Mouse (Mus musculus): ENCODE measurements around the gene Ftl1. TPM values are rescaled to one million over a fixed set of nuclear protein-coding genes. Genes with fewer than 3 reads are reported as not detected.

Gene Ftl1
- polyA plus RNA-seq, 2 experiments, result 1,503 to 4,726 TPM

DNA sequence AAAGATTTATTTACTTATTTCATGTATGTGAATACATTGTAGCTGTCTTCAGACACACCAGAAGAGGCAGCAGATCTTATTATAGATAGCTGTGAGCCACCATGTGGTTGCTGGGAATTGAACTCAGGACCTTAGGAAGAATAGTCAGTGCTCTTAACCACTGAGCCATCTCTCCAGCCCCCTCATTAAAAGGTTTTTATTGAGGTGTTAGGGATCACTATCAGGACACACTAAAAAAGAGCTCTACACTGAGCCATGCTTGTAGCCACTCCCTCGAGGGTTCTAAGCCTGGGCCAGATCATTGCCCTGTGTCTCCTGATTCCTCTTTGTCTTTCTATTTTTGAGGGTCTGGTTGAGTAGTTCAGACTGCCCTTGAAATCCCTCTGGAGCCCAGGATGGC is 16.8 kb upstream of the Ftl1 start:
- WGBS, result 50% methylated on average over 1 of the region's 1 CpGs
- Histone ChIP-seq H3K27me3 (ENCODE audit: control insufficient read depth, insufficient read depth, low read length) (no peaks in the 10 kb centered on the region), H3K9me3 (ENCODE audit: control insufficient read depth, low read length) (no peaks in the 10 kb centered on the region), H3K9ac (ENCODE audit: low read depth, low read length, severe bottlenecking) (no peak overlapping the region), H3K27ac (replicated peaks; ENCODE audit: low read depth, low read length) (no peak overlapping the region), H3K4me1 (ENCODE audit: control insufficient read depth, insufficient read depth, low read length) (no peaks in the 10 kb centered on the region), H3K36me3 (ENCODE audit: control insufficient read depth, insufficient read depth, low read length) (0 out of 2 replicates have a peak, but pooled peaks cover 3% of the 10 kb centered on the region), H3K4me3 (replicated peaks; ENCODE audit: low read length) (no peak overlapping the region), H3K4me2 (replicated peaks; ENCODE audit: low read depth, low read length, severe bottlenecking) (no peak overlapping the region)
- ATAC-seq (ENCODE audit: low FRiP score, low read depth) (no peak), DNase-seq (ENCODE audit: low spot score) (no peak)
- no peak for TF ChIP-seq POLR2A (IDR thresholded peaks at IDR 0.05; ENCODE audit: borderline replicate concordance, extremely low read depth, insufficient read depth, insufficient read length)

DNA sequence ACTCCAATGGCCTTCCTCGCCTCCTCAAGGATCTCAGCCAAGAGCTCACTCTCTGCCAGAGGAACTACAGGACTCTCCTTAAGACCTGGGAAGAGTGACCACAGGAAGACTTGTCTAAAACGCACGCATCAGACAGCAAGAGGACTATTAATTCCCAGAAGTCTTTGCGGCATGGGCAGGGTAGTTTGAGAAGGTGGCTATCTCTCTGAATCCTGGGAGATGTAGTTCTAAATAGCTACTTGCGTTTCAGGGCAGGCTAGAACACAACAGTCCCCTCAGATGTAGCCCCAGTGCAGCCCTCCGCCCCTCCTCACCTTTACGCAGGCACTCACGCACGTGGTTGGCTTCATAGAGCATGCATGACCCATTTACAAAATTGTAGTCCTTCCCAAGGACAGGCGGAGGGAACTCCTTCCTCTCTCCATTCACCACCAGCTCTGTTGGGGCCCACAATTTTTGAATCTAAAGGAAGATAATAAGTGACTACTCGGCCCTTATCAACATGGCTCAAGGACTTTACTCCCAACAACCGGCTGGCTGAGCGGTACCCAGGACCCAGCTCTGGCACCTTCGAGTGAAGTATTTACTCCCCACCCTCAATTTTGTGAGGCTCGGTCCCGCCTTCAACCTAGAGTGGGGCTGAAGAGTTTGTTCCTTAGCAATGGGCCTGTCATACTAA is 15.7 kb upstream of the Ftl1 start:
- DNase-seq (ENCODE audit: low spot score), result no peak
- H3K27ac ChIP-seq (replicated peaks; ENCODE audit: low read depth, low read length), result no peak overlapping the region

DNA sequence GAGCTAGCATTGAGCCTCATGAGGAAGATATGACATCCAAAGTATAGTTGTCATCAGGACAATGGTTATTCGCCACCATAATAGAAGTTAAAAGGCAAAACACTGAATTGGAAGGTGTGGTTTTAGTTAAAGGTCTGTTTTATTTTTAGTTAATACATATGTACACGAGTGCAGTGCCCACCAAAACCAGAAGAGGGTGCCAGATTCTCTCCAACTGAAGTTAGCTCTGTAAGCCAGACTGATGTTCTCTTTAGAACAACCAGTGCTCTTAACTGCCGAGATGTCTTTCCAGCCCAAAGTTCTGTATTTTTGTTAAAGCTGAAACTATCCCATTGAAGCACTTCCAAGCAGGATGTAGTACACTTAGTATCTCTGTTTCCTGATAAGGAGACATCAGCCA is 11.2 kb upstream of the Ftl1 start:
- ATAC-seq (ENCODE audit: low FRiP score, low read depth) (no peak), DNase-seq (ENCODE audit: low spot score) (peak; percentile 88)
- Histone ChIP-seq H3K9ac (ENCODE audit: low read depth, low read length, severe bottlenecking) (no peak overlapping the region), H3K27me3 (ENCODE audit: control insufficient read depth, insufficient read depth, low read length) (no peaks in the 10 kb centered on the region), H3K27ac (replicated peaks; ENCODE audit: low read depth, low read length) (no peak overlapping the region), H3K4me2 (replicated peaks; ENCODE audit: low read depth, low read length, severe bottlenecking) (no peak overlapping the region), H3K4me1 (ENCODE audit: control insufficient read depth, insufficient read depth, low read length) (peaks cover 2% of the 10 kb centered on the region; the same call in 1 of the 2 replicates), H3K9me3 (ENCODE audit: control insufficient read depth, low read length) (no peaks in the 10 kb centered on the region), H3K4me3 (replicated peaks; ENCODE audit: low read length) (no peak overlapping the region), H3K36me3 (ENCODE audit: control insufficient read depth, insufficient read depth, low read length) (no peaks in the 10 kb centered on the region)
- no peak for TF ChIP-seq POLR2A (IDR thresholded peaks at IDR 0.05; ENCODE audit: borderline replicate concordance, extremely low read depth, insufficient read depth, insufficient read length)
- WGBS, result 7% methylated on average over 3 of the region's 3 CpGs

More for the DNA sequence above, 15.7 kb upstream of the Ftl1 start:
- ATAC-seq (ENCODE audit: low FRiP score, low read depth), result no peak
- TF ChIP-seq POLR2A (IDR thresholded peaks at IDR 0.05; ENCODE audit: borderline replicate concordance, extremely low read depth, insufficient read depth, insufficient read length), result no peak
- Histone ChIP-seq H3K4me3 (replicated peaks; ENCODE audit: low read length) (peak overlapping the region; percentile 25; the same call in 1 of the 2 replicates), H3K4me2 (replicated peaks; ENCODE audit: low read depth, low read length, severe bottlenecking) (peak overlapping the region; percentile 41; the same call in 1 of the 2 replicates), H3K27me3 (ENCODE audit: control insufficient read depth, insufficient read depth, low read length) (no peaks in the 10 kb centered on the region), H3K9ac (ENCODE audit: low read depth, low read length, severe bottlenecking) (peak overlapping the region; percentile 38; the same call in 1 of the 2 replicates), H3K9me3 (ENCODE audit: control insufficient read depth, low read length) (no peaks in the 10 kb centered on the region), H3K4me1 (ENCODE audit: control insufficient read depth, insufficient read depth, low read length) (no peaks in the 10 kb centered on the region), H3K36me3 (ENCODE audit: control insufficient read depth, insufficient read depth, low read length) (0 out of 2 replicates have a peak, but pooled peaks cover 3% of the 10 kb centered on the region)
- 64% methylated on average over 16 of the region's 16 CpGs for WGBS

DNA sequence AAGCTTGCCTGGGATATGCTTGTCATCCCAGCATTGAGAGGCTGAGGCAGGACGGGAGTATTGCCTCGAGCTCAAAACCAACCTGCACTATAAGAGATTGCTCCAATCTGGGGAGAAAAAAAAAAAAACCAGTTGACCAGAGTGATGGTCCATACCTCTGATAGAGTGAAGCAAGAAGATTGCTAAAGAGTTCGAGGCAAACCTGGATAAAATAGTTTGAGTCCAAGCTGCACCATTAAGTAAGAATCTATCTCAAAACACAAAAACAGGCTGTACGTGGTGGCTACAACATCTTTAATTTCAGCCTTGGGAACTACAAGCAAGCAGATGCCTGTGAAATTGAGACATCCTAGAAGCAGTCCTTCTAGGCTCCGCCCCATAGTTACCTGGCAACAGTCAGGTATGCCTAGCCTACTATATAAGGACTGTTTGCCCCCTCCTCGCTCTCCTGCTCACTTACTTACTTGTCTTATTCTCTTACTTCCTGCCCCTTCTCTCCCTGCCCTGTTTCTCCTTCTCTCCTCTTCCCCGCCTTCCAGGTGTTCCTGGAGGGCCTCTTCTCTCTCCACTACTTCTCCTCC is 7.5 kb upstream of the Ftl1 start:
- Histone ChIP-seq H3K4me1 (ENCODE audit: control insufficient read depth, insufficient read depth, low read length) (peaks cover 7% of the 10 kb centered on the region; the same call in 1 of the 2 replicates), H3K27ac (replicated peaks; ENCODE audit: low read depth, low read length) (no peak overlapping the region), H3K9ac (ENCODE audit: low read depth, low read length, severe bottlenecking) (no peak overlapping the region), H3K36me3 (ENCODE audit: control insufficient read depth, insufficient read depth, low read length) (peaks cover 27% of the 10 kb centered on the region), H3K27me3 (ENCODE audit: control insufficient read depth, insufficient read depth, low read length) (no peaks in the 10 kb centered on the region), H3K4me3 (replicated peaks; ENCODE audit: low read length) (peak overlapping the region; percentile 89), H3K9me3 (ENCODE audit: control insufficient read depth, low read length) (no peaks in the 10 kb centered on the region), H3K4me2 (replicated peaks; ENCODE audit: low read depth, low read length, severe bottlenecking) (peak overlapping the region; percentile 84)
- TF ChIP-seq POLR2A (IDR thresholded peaks at IDR 0.05; ENCODE audit: borderline replicate concordance, extremely low read depth, insufficient read depth, insufficient read length), result no peak
- no peak for ATAC-seq (ENCODE audit: low FRiP score, low read depth)
- no peak for DNase-seq (ENCODE audit: low spot score)
- 32% methylated on average over 7 of the region's 7 CpGs for WGBS

DNA sequence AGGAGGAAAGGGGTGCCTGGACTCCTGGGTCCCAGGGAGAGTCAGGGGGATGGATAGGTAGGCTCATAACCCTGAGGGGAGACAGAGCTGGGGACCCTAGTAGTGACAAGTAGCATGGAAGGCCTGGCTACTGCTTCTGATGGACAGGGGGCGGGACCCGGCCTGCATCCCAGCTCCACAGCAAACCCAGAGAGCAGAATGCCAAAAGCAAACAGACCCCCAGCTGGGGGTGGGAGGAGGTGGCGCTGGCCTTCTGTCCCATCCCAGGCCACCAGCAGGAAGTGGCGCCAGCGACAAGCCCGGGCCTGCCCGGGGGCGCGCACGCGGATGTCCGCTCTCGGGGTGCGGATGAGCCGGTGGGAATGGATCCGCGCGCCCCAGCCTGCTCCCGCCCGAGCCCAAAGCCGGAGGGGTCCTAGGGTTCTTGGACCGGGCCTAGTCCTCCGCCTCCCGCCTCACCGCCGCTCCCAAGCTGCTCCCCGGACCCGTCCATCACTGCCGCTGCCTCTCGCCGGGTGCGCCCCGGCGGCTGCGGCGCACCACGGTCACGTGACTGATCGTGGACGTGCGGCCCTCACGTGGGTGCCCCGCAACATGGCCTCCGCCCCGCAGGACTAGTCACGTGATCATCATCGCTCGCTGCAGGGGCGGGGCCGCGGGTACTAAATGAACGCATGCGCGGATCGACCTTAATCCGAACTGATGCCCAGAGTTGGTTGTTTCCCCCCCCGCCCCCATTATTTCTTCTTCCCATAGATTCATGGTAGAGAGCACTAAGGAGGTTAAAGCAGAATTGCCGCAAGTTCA is 6.8 kb upstream of the Ftl1 start, which contains the start of gene Bax:
Gene Bax, minus strand, starts transcription at position 616 of the 807 bp plus-strand sequence.
- under 1% methylated on average over 24 of the region's 58 CpGs for WGBS
- Histone ChIP-seq H3K9ac (ENCODE audit: low read depth, low read length, severe bottlenecking) (peak within 1 kb of the TSS; percentile 74), H3K36me3 (ENCODE audit: control insufficient read depth, insufficient read depth, low read length) (peaks cover 33% of the 10 kb centered on the region), H3K4me3 (replicated peaks; ENCODE audit: low read length) (peak within 1 kb of the TSS; percentile 89), H3K4me2 (replicated peaks; ENCODE audit: low read depth, low read length, severe bottlenecking) (peak within 1 kb of the TSS; percentile 84), H3K27ac (replicated peaks; ENCODE audit: low read depth, low read length) (no peak within 1 kb of the TSS), H3K4me1 (ENCODE audit: control insufficient read depth, insufficient read depth, low read length) (peaks cover 7% of the 10 kb centered on the region; the same call in 1 of the 2 replicates), H3K27me3 (ENCODE audit: control insufficient read depth, insufficient read depth, low read length) (no peaks in the 10 kb centered on the region), H3K9me3 (ENCODE audit: control insufficient read depth, low read length) (no peaks in the 10 kb centered on the region)
- DNase-seq (ENCODE audit: low spot score) (peak; percentile 98), ATAC-seq (ENCODE audit: low FRiP score, low read depth) (peak; percentile 86)
- TF ChIP-seq POLR2A (IDR thresholded peaks at IDR 0.05; ENCODE audit: borderline replicate concordance, extremely low read depth, insufficient read depth, insufficient read length), result 0 out of 2 replicates have a peak, but pooled peaks have one; percentile 52
